Mouse (Mus musculus) left cerebral cortex, postnatal 36 days (tissue): ENCODE measurements around the gene Gm614. TPM values are rescaled to one million over a fixed set of nuclear protein-coding genes. Genes with fewer than 3 reads are reported as not detected.

ENCODE experiments used
- DNase-seq, 2 experiments: peaks; one replicate each; pipeline ENCODE4 v3.0.0; 2021 to 2022; ENCODE audit warnings: low spot score in 2 of 2, mixed read lengths in 1 of 2
- intact Hi-C: fragments of 180-260 bp; cut with DNase I; formaldehyde crosslinking; loops from one replicate; pipeline ENCODE4 v1.15.1; 2025
- total RNA-seq, 2 experiments: library from RNA; stranded (reverse); gene quantifications; 2 replicates each; pipeline ENCODE4 v1.2.3; 2021

Gene Gm614
- total RNA-seq, 2 experiments from 2014 or later: not detected

DNA sequence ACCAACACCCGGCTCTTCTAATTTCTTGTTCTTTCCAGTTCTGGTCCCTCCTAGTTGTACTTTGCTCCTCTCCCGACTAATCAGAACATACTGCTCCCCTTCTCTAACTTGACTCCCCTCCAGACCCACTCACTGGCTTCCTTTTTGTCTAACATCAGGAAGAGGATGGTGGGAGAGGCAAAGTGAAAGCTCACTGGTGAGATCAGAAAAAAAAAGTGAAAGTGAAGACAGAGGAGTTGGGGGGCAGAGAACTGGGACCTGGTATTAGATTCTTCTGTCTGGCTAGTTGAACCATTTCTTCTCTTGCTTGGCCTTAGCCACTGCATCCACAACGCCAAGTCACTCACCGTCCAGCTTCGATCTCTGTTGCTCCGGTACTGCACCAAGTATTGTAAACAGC, 2.8 kb upstream of the Gm614 start:
- intact Hi-C loops: no loop called here
- DNase-seq: no peak

GRCm38 (mm10) chrX:101260441-101261325, 3.1 kb downstream of the Gm614 start:
- no peak for DNase-seq
- intact Hi-C loops: no loop called here

DNA sequence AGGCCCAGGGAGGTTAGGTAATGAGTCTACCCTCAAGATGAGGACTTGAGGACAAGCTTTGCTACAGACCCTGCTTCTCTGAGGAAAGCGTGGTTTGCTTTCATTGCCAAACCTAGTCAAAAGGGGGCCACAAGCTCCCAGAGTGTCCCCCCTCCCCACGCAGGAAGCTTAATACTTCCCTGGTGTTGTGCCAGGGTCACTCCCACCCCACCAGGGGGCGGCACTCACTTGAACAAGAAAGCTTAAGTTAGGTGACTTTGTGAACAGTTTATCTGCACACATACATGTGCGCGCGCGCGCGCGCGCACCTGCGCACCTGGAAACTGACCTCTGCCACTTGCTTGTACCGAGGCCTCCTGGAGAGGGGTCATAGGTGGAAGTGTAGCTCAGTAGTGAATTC, 7.2 kb downstream of the Gm614 start:
- DNase-seq: no peak
- intact Hi-C loops: no loop called here

DNA sequence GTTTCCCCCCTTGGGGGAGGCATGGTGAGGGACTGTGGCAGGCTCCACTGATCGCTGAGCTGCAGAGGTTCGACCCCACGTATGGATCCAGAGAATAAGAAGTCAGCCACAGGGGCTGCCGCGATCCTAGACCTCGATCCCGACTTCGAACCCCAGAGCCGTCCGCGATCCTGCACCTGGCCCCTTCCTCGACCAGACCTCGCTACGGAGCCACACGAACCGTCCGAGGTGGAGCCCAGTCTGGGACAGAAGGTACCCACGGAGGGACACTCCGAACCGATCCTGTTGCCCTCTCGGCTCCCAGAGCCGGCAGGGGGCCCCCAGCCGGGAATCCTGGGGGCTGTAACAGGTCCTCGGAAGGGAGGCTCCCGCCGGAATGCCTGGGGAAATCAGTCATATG, 9.1 kb downstream of the Gm614 start:
- intact Hi-C loops: loop anchor here (2.0 kb wide), 2 partner anchors 18 to 32 kb away; partner anchors contain the start of gene Snx12
- DNase-seq: no peak

DNA sequence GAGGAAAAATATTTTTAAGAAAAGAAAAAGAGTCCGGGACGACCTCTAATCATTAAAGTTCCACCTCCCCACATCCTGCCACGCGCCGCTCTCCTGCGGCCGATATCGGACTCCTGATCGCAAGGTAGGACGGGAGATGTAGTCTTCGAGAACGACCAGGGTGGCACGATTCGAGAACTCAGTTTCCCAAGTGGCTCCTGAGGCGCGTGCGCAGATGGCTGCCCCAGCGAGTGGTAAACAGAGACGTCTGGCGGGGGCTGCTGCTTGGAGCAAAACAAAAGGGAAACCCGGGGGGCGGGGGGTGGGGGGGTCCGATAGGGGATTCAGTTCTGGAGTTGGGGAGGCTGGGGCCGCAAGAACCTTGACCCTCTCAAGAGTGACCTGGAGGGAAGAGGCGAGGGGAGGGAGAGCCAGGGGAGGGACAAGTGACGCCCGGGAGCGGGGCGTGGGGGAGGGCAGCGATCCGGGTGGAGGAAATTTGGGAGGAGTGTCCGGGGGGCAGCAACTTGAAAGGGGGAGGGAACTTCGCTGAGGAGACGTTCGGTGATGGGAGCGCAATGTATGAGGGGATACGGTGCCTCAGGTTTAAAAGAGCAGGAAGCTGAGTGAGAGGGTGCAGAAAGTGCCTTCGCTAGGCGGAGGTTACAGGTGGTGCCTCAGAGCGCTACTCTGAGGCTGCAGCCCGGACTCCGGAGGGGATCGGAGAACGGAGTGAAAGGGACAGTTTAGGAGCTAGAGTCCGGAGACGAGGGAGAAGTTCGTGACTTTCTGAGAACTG, 9.7 kb downstream of the Gm614 start, which contains the start of gene Foxo4:
Foxo4 (plus strand) TSS at position 577 of the 778 bp plus-strand sequence.
- intact Hi-C loops: loop anchor here (2.0 kb wide), 2 partner anchors 19 to 31 kb away; partner anchors contain the start of gene Snx12
- peak; percentile 79 to 82 for DNase-seq

GRCm38 (mm10) chrX:101245011-101245410, 18.8 kb downstream of the Gm614 start:
- intact Hi-C loops: no loop called here
- DNase-seq: no peak

- intact Hi-C loops: loop anchor here (2.0 kb wide), 2 partner anchors 32 to 110 kb away; partner anchors contain the start of gene Foxo4
- DNase-seq: no peak
These were observed 41.0 kb downstream of the Gm614 start for GRCm38 (mm10) chrX:101222796-101223162.

- DNase-seq: peak; percentile 86 to 88
- intact Hi-C loops: loop anchor here (2.0 kb wide), 2 partner anchors 33 to 111 kb away; partner anchors contain the start of gene Foxo4
These were observed 41.7 kb downstream of the Gm614 start, which contains the start of gene Snx12 for GRCm38 (mm10) chrX:101221834-101222795. TSS of gene Snx12 (minus strand) at chrX:101222563.

Other genes starting within 250 kb of the Gm614 start
- gene Tex11, start 204.3 kb downstream of the Gm614 start, total RNA-seq: under 1 TPM in 1 of 2 experiments, not detected in 1; 0.10 TPM
- gene Slc7a3, start 178.0 kb downstream of the Gm614 start, total RNA-seq: 1 to 10 TPM; 6.4 to 7.2 TPM
- 10 to 100 TPM; 73.8 to 78.0 TPM for gene Snx12, start 41.4 kb downstream of the Gm614 start, total RNA-seq
- 10 to 100 TPM; 15.5 to 17.0 TPM for gene Foxo4, start 9.5 kb downstream of the Gm614 start, total RNA-seq
- 1 to 10 TPM in 1 of 2 experiments, under 1 TPM in 1; 0.99 to 2.4 TPM for gene Il2rg, start 4.3 kb upstream of the Gm614 start, total RNA-seq
- not detected for gene Gm20489, start 5.0 kb upstream of the Gm614 start, total RNA-seq
- 10 to 100 TPM; 18.4 to 26.4 TPM for gene Med12, start 10.0 kb upstream of the Gm614 start, total RNA-seq
- gene Nlgn3, start 35.2 kb upstream of the Gm614 start, total RNA-seq: 100 to 1,000 TPM; 161 to 163 TPM
- 10 to 100 TPM in 1 of 2 experiments, 1 to 10 TPM in 1; 8.9 to 15.1 TPM for gene Gjb1, start 112.4 kb upstream of the Gm614 start, total RNA-seq
- gene Zmym3, start 156.9 kb upstream of the Gm614 start, total RNA-seq: 100 to 1,000 TPM; 113 to 170 TPM
- 100 to 1,000 TPM; 103 to 126 TPM for gene Nono, start 165.3 kb upstream of the Gm614 start, total RNA-seq
- gene Itgb1bp2, start 185.1 kb upstream of the Gm614 start, total RNA-seq: under 1 TPM; 0.77 to 0.94 TPM